Mouse (Mus musculus): Measurements from ENCODE around the gene Pex26.

GRCm38 (mm10) chr6:121218002-121218401, 34.5 kb downstream of the Pex26 start:
- TF ChIP-seq POLR2A (IDR thresholded peaks at IDR 0.05; ENCODE audit: control insufficient read depth in 1 of 2, insufficient read depth in 1 of 2, low read depth in 1 of 2, low read length in 2 of 2, poor library complexity in 1 of 2), result no peak
- no peak for TF ChIP-seq ELF1 (IDR thresholded peaks at IDR 0.05; ENCODE audit: low read depth, low read length)
- no peak for TF ChIP-seq CTCF (IDR thresholded peaks at IDR 0.05 in 2 of 3, conservative IDR thresholded peaks at IDR 0.05 in 1 of 3; ENCODE audit: control insufficient read depth in 1 of 3, insufficient read depth in 1 of 3, low read depth in 2 of 3, low read length in 3 of 3, poor library complexity in 1 of 3, severe bottlenecking in 1 of 3)
- TF ChIP-seq E2F4 (IDR thresholded peaks at IDR 0.05; ENCODE audit: borderline replicate concordance, low read depth, low read length), result no peak
- no peak for TF ChIP-seq EP300 (IDR thresholded peaks at IDR 0.05; ENCODE audit: low read depth in 1 of 2, low read length in 2 of 2)
- TF ChIP-seq SIN3A (IDR thresholded peaks at IDR 0.05; ENCODE audit: low read length), result no peak
- no peak for TF ChIP-seq MAX (IDR thresholded peaks at IDR 0.05; ENCODE audit: low read length)

Data from MEL (cell line).